In the genomic region with DNA sequence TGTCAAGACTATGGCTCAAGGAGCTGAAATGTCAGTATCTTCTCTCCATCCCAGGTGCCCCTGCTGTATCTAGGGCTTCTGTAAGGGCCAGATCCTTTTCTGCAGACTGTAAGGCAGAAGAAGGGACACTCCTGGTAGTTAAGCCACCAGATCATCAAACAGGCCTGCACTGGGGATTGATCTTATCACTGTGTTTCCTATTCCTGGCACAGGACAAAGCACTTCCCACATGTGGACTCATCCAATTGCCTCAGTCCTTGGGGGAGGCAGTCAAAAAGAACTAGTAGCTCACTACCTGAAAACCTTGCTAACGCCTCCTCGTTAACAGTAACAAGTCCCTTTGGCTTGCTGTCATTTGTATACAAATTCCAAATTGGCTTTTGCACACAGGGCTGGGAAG, we compare ENCODE assay signal across 28 mouse cellular contexts.
DNase-seq lines count a peak whose midpoint lies in the region; ATAC-seq and TF ChIP-seq lines count a peak whose summit lies in the region.
"Had no signal": no experiment of that assay in that cellular context is flagged by ENCODE, and none has a peak within 500 bp of the region (broad histone marks: within the 10 kb centered on the region; RNA-seq: fewer than 3 reads in every experiment).

No protein-coding gene starts in this region.

- peak; percentile 89 for DNase-seq in heart, adult 11 months
- no peak for DNase-seq in heart, postnatal 14 days
- DNase-seq in liver, embryonic 14.5 days (ENCODE audit: low read depth in 3 of 3, low spot score in 3 of 3), result no peak
- no peak for DNase-seq in liver
- no peak for DNase-seq in hindbrain, embryonic 14.5 days (ENCODE audit: low spot score)
- DNase-seq: adrenal gland, adult 2 months; adrenal gland, postnatal 14 days; B cell, adult 2 months; cerebellum, adult 11-12 months; cerebellum, adult 8-10 months; cerebellum, postnatal 10 days; cerebellum, postnatal 36 days; embryo, embryonic 11 days; gastrocnemius, postnatal 25 days; heart, postnatal 36 days had no signal

- no peaks in the 10 kb centered on the region for H3K27me3 ChIP-seq in liver, embryonic 14.5 days (ENCODE audit: control insufficient read depth, insufficient read depth, low read length)
- no peaks in the 10 kb centered on the region for H3K27me3 ChIP-seq in intestine, embryonic 16.5 days (replicated peaks; ENCODE audit: control insufficient read depth, insufficient read depth, low read length)
- H3K27me3 ChIP-seq in hindbrain, embryonic 14.5 days (ENCODE audit: control insufficient read depth, insufficient read depth, low read length), result no peaks in the 10 kb centered on the region
- H3K27me3 ChIP-seq: CH12.LX; embryonic facial prominence, embryonic 15.5 days; forebrain, embryonic 12.5 days; forebrain, embryonic 15.5 days; hindbrain, embryonic 13.5 days; Patski had no signal

- TF ChIP-seq CTCF in liver, embryonic 14.5 days (IDR thresholded peaks at IDR 0.05; ENCODE audit: low read depth), result no peak

- H3K4me3 ChIP-seq in liver, embryonic 14.5 days (ENCODE audit: insufficient read depth in 1 of 2, low read depth in 2 of 2, low read length in 2 of 2), result no peak overlapping the region
- 0 out of 2 replicates have a peak overlapping the region, but pooled peaks have one; percentile 14 for H3K4me3 ChIP-seq in brown adipose tissue, adult 24 weeks (ENCODE audit: insufficient read depth, low read depth, low read length)
- no peak overlapping the region for H3K4me3 ChIP-seq in intestine, embryonic 16.5 days (ENCODE audit: low read length)
- H3K4me3 ChIP-seq in hindbrain, embryonic 14.5 days (replicated peaks; ENCODE audit: low read length), result no peak overlapping the region
- H3K4me3 ChIP-seq: embryonic facial prominence, embryonic 15.5 days; forebrain, embryonic 12.5 days; forebrain, embryonic 15.5 days; hindbrain, embryonic 10.5 days; hindbrain, embryonic 13.5 days had no signal

- no peaks in the 10 kb centered on the region for H3K36me3 ChIP-seq in liver, embryonic 14.5 days (replicated peaks; ENCODE audit: control insufficient read depth, insufficient read depth, low read depth)
- H3K36me3 ChIP-seq in intestine, embryonic 16.5 days (ENCODE audit: control insufficient read depth, insufficient read depth, low read length), result no peaks in the 10 kb centered on the region
- no peaks in the 10 kb centered on the region for H3K36me3 ChIP-seq in hindbrain, embryonic 14.5 days (replicated peaks; ENCODE audit: control insufficient read depth, insufficient read depth)
- H3K36me3 ChIP-seq: embryonic facial prominence, embryonic 15.5 days; forebrain, embryonic 12.5 days; forebrain, embryonic 15.5 days; hindbrain, embryonic 10.5 days; hindbrain, embryonic 13.5 days had no signal

- TF ChIP-seq EP300 in liver, embryonic 14.5 days (IDR thresholded peaks at IDR 0.05; ENCODE audit: low read depth), result no peak

- H3K27ac ChIP-seq in liver, embryonic 14.5 days, result no peak overlapping the region
- no peak overlapping the region for H3K27ac ChIP-seq in brown adipose tissue, adult 24 weeks (replicated peaks; ENCODE audit: low read depth, low read length)
- H3K27ac ChIP-seq in intestine, embryonic 16.5 days (ENCODE audit: low read length), result no peak overlapping the region
- H3K27ac ChIP-seq in hindbrain, embryonic 14.5 days, result no peak overlapping the region
- H3K27ac ChIP-seq: embryonic facial prominence, embryonic 15.5 days; forebrain, embryonic 12.5 days; forebrain, embryonic 15.5 days; hindbrain, embryonic 10.5 days; hindbrain, embryonic 13.5 days; hindbrain, postnatal 0 days had no signal

- no peak for ATAC-seq in liver, embryonic 14.5 days (ENCODE audit: insufficient read depth)
- no peak for ATAC-seq in intestine, embryonic 16.5 days
- no peak for ATAC-seq in hindbrain, embryonic 14.5 days (ENCODE audit: low FRiP score)
- ATAC-seq: forebrain, embryonic 15.5 days; hindbrain, postnatal 0 days; inflammation-experienced regulatory T-cells, adult 6 months; intestine, postnatal 0 days; Patski had no signal

- 69% methylated on average over 2 of the region's 2 CpGs for WGBS in liver, embryonic 14.5 days (ENCODE audit: insufficient replicate concordance)
- WGBS in intestine, embryonic 16.5 days, result 86% methylated on average over 2 of the region's 2 CpGs
- 88% methylated on average over 2 of the region's 2 CpGs for WGBS in hindbrain, embryonic 14.5 days

- H3K9ac ChIP-seq in liver, embryonic 14.5 days (replicated peaks), result no peak overlapping the region
- no peak overlapping the region for H3K9ac ChIP-seq in intestine, embryonic 16.5 days (ENCODE audit: low read depth, low read length)
- no peak overlapping the region for H3K9ac ChIP-seq in hindbrain, embryonic 14.5 days
- H3K9ac ChIP-seq: embryonic facial prominence, embryonic 15.5 days; forebrain, embryonic 12.5 days; forebrain, embryonic 15.5 days; hindbrain, embryonic 13.5 days had no signal

- no peaks in the 10 kb centered on the region for H3K9me3 ChIP-seq in liver, embryonic 14.5 days (ENCODE audit: control insufficient read depth, low read length)
- H3K9me3 ChIP-seq in intestine, embryonic 16.5 days (ENCODE audit: control insufficient read depth, low read length), result no peaks in the 10 kb centered on the region
- no peaks in the 10 kb centered on the region for H3K9me3 ChIP-seq in hindbrain, embryonic 14.5 days (ENCODE audit: control insufficient read depth, low read length)
- H3K9me3 ChIP-seq: embryonic facial prominence, embryonic 15.5 days; forebrain, embryonic 12.5 days; forebrain, embryonic 15.5 days; hindbrain, embryonic 10.5 days; hindbrain, embryonic 13.5 days had no signal

- peak overlapping the region; percentile 55; the same call in 1 of the 2 replicates for H3K4me2 ChIP-seq in liver, embryonic 14.5 days (ENCODE audit: low read depth)
- H3K4me2 ChIP-seq in intestine, embryonic 16.5 days (ENCODE audit: low read depth, low read length), result no peak overlapping the region
- no peak overlapping the region for H3K4me2 ChIP-seq in hindbrain, embryonic 14.5 days (replicated peaks)
- H3K4me2 ChIP-seq: embryonic facial prominence, embryonic 15.5 days; forebrain, embryonic 12.5 days; forebrain, embryonic 15.5 days; heart, embryonic 11.5 days; hindbrain, embryonic 13.5 days had no signal

- intact Hi-C loops in heart, postnatal 14 days (cut with DNase I), result no loop called here

- peaks cover 31 to 56% of the 10 kb centered on the region in 2 experiments for H3K4me1 ChIP-seq in liver, embryonic 14.5 days (replicated peaks; ENCODE audit: control insufficient read depth in 2 of 2, insufficient read depth in 2 of 2, low read length in 1 of 2)
- peaks cover 33% of the 10 kb centered on the region for H3K4me1 ChIP-seq in brown adipose tissue, adult 24 weeks (ENCODE audit: control insufficient read depth, insufficient read depth, insufficient read length, low read length)
- H3K4me1 ChIP-seq in intestine, embryonic 16.5 days (ENCODE audit: control insufficient read depth, insufficient read depth, low read length), result peaks cover 6% of the 10 kb centered on the region; the same call in 1 of the 2 replicates
- H3K4me1 ChIP-seq in hindbrain, embryonic 14.5 days (replicated peaks; ENCODE audit: control insufficient read depth, insufficient read depth, low read length), result no peaks in the 10 kb centered on the region
- H3K4me1 ChIP-seq: embryonic facial prominence, embryonic 15.5 days; forebrain, embryonic 12.5 days; forebrain, embryonic 15.5 days had no signal
